Mouse (Mus musculus) stomach, embryonic 16.5 days (tissue): ENCODE results near the gene Ppp1r14a. TPM values are rescaled to one million over a fixed set of nuclear protein-coding genes. Genes with fewer than 3 reads are reported as not detected.

ENCODE experiments used
- ATAC-seq: fragments of 200-750 bp; cut with Nextera tagmentation; 2 replicates; pipeline ENCODE4 v1.8.0; 2017; ENCODE audit warnings: moderate number of reproducible peaks, moderate TSS enrichment; ENCODE audit not compliant: insufficient read depth, low FRiP score
- H3K27ac ChIP-seq: fragments of 300-500 bp; sonication (generic); 2 replicates; pipeline ENCODE4 v1.5.1; 2014; ENCODE audit warnings: low read length
- H3K27me3 ChIP-seq: fragments of 300-500 bp; sonication (generic); 2 replicates; pipeline ENCODE4 v1.6.1; 2014; ENCODE audit warnings: low read length, control low read depth, mixed read lengths; ENCODE audit not compliant: control insufficient read depth, insufficient read depth
- H3K36me3 ChIP-seq: fragments of 300-500 bp; sonication (generic); 2 replicates; pipeline ENCODE4 v1.6.1; 2014; ENCODE audit warnings: low read length; ENCODE audit not compliant: control insufficient read depth, insufficient read depth
- H3K4me1 ChIP-seq: fragments of 300-500 bp; sonication (generic); 2 replicates; pipeline ENCODE4 v1.6.1; 2014; ENCODE audit warnings: low read length, control low read depth, mixed read lengths; ENCODE audit not compliant: control insufficient read depth, insufficient read depth
- H3K4me2 ChIP-seq: fragments of 300-500 bp; sonication (generic); 2 replicates; pipeline ENCODE4 v1.6.1; 2014; ENCODE audit warnings: low read depth, low read length, mixed read lengths
- H3K4me3 ChIP-seq: fragments of 300-500 bp; sonication (generic); replicated peaks from 2 replicates; pipeline ENCODE4 v1.5.1; 2014; ENCODE audit warnings: mild to moderate bottlenecking, low read length
- H3K9ac ChIP-seq: fragments of 300-500 bp; sonication (generic); 2 replicates; pipeline ENCODE4 v1.6.1; 2014; ENCODE audit warnings: low read length
- H3K9me3 ChIP-seq: fragments of 300-500 bp; sonication (generic); replicated peaks from 2 replicates; pipeline ENCODE4 v1.6.1; 2016; ENCODE audit warnings: low read length, control low read depth; ENCODE audit not compliant: control insufficient read depth
- WGBS: fragments of 180-500 bp; shearing (Covaris S2); extraction: QIAGEN DNeasy Blood & Tissue Kit; methylation state at CpG from one replicate; pipeline ENCODE4 v1.1.7; 2014; 5-methylcytosine and 5-hydroxymethylcytosine counted together
- polyA plus RNA-seq: library from polyadenylated mRNA; unstranded; fragments of >200 nt; fragmentation: Nextera tagmentation; extraction: Ambion mirVana; gene quantifications from 2 replicates; pipeline ENCODE4 v1.2.1, GENCODE M21; 2015

Ppp1r14a gene
- polyA plus RNA-seq, 1 experiment from 2014 or later, result 48.8 TPM

DNA sequence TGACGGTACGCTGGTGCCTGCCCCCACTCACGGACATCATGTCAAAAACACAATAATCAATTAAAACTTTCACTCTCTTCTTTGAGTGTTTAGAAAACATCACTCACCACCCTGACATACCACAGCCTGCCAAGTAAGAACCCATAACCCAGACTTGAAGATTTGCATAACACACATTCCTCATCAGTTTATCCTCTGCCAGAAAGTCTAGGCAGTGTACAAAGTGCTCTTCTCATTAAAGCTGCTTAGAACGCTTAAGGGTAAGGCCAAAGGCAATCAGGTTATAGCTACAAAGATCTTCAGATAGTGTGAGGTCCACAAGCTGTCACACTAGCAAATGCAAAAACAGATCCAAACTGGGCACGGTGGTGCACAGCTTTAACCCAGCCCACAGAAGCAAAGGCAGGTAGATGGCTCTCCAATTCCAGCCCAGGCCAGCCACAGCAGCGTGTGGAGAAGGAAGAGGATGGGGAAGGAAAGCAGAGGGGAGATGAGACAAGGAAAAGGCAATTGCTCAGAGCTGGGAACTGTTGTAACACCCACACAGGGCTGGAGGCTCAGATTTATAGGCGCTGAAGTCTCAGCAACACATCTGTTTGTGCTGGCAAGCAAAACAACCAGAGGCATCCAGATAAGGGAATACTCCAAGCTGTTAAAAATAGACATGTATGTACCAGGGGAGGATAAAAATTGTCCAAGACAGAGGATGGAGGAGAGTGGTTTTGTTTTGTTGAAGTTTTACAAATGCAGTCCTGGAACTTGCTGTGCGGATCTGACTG, 17.2 kb upstream of the Ppp1r14a start:
- 55% methylated on average over 8 of the region's 8 CpGs for WGBS
- Histone ChIP-seq H3K36me3 (no peaks in the 10 kb centered on the region), H3K4me1 (peaks cover 32% of the 10 kb centered on the region), H3K9ac (peak overlapping the region; percentile 4), H3K27me3 (no peaks in the 10 kb centered on the region), H3K9me3 (no peaks in the 10 kb centered on the region), H3K27ac (peak overlapping the region; percentile 39), H3K4me3 (no peak overlapping the region), H3K4me2 (no peak overlapping the region)
- peak; percentile 2; the same call in 1 of the 2 replicates for ATAC-seq

DNA sequence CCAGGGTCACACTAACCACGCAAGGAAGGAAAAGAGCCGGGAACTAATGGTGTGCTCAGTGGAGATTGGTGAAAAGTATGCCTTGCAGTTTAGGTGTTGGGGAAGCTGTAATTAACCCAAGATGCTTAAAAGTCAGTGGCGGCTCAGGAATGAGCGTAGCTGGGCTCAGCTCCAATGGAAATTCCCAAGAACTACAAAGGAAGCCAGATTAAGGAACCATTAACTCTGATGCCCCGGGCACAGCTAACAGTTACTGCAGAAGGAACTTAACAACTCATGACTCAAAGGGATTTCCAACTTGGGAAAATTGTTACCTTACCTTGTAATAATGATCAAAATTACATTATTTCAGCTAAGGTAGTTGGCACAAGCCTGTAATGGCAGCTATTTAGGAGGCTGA, 12.4 kb upstream of the Ppp1r14a start:
- Histone ChIP-seq H3K36me3 (no peaks in the 10 kb centered on the region), H3K9ac (no peak overlapping the region), H3K9me3 (no peaks in the 10 kb centered on the region), H3K4me1 (peaks cover 11% of the 10 kb centered on the region; the same call in 1 of the 2 replicates), H3K27ac (no peak overlapping the region), H3K27me3 (0 out of 2 replicates have a peak, but pooled peaks cover 3% of the 10 kb centered on the region), H3K4me3 (no peak overlapping the region), H3K4me2 (no peak overlapping the region)
- no peak for ATAC-seq
- WGBS, result 77% methylated on average over 5 of the region's 5 CpGs

DNA sequence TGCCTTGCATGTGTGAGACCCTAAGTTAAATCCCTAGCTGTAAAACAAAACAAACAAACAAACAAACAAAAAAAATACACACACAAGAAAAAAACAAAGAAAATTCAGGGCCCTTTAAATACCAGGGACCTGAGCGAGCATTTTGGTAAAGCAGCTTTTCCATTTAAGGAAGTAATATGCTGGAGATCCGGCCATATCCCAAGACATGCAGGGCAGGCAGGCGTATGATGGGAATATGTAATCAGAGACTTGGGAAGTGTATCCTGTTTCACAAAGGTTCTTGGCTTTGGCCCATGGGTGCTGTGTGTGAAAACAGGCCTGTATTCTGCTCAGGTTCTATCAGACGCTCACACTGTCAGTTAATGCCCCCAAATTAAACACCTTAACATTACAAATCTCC, 11.6 kb upstream of the Ppp1r14a start:
- Histone ChIP-seq H3K4me3 (no peak overlapping the region), H3K4me2 (no peak overlapping the region), H3K27me3 (peaks cover 8% of the 10 kb centered on the region; the same call in 1 of the 2 replicates), H3K36me3 (no peaks in the 10 kb centered on the region), H3K27ac (no peak overlapping the region), H3K9me3 (no peaks in the 10 kb centered on the region), H3K9ac (no peak overlapping the region), H3K4me1 (peaks cover 12% of the 10 kb centered on the region; the same call in 1 of the 2 replicates)
- WGBS, result 67% methylated on average over 4 of the region's 4 CpGs
- ATAC-seq, result no peak

DNA sequence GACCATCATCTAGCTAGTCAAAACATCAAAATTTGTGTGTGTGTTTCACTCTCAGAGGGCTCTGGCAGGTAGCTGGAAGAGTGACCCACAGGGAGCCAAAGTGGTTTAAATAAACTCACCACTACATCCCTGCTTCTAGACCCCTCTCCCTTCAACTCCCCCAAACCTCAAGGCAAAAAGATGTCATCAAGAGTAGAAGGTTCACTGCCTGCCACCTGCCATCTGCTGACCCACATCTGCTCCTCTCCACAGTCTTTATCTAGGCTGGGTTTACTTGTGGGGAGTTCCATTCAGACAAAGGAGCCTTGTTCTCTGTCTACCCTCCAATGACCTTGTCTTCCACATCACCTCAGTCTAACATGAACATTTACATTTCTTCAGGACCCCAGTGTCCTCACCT, 9.8 kb upstream of the Ppp1r14a start:
- no peaks in the 10 kb centered on the region for H3K36me3 ChIP-seq
- no peaks in the 10 kb centered on the region for H3K9me3 ChIP-seq
- H3K4me1 ChIP-seq, result peaks cover 12% of the 10 kb centered on the region; the same call in 1 of the 2 replicates
- H3K4me3 ChIP-seq, result peak overlapping the region; percentile 60
- peak overlapping the region; percentile 81 for H3K4me2 ChIP-seq
- ATAC-seq, result no peak
- peaks cover 9% of the 10 kb centered on the region; the same call in 1 of the 2 replicates for H3K27me3 ChIP-seq
- 0 out of 2 replicates have a peak overlapping the region, but pooled peaks have one; percentile 8 for H3K27ac ChIP-seq
- H3K9ac ChIP-seq, result peak overlapping the region; percentile 79; the same call in 1 of the 2 replicates

DNA sequence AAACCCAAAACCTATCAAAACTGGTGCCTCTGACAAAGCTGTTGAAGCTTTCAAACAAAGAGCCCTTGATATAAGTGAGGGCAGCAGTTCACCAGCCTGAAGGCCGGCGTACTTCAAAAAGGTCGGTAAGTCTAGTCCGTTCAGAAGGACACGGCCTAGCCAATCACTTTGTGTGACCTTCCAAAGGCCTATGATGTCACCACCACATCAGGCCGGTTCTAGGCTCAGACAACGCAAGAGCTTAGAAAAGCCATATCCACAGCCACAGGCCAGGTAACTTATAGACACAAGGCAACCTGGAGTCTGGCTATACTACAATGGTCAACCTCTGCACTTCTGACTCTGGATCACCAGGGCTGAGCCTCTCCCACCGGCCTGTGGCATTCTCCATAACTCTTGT, 9.2 kb upstream of the Ppp1r14a start:
- H3K27ac ChIP-seq, result peak overlapping the region; percentile 86

DNA sequence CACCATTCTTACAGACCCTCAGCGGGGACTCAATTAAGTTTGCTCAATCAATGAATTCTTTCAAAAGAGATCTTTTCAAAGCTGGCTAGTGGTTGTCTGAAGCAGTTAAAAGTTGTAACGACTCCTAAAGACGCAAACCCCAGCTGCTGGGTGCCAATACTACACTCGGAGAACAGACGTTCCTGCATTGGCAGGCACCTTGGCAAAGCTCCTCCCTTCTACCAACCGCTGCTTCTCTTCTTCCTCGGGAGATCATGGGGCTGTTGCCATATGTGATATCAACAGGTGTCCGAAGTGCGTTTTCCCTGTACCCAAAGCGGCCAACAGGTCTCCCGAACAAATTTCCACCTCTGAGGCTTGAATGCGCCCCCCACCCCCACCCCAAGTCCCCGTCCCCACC, 8.3 kb upstream of the Ppp1r14a start:
- Histone ChIP-seq H3K4me3 (peak overlapping the region; percentile 60), H3K9me3 (no peaks in the 10 kb centered on the region), H3K9ac (peak overlapping the region; percentile 79), H3K36me3 (no peaks in the 10 kb centered on the region), H3K4me2 (peak overlapping the region; percentile 81), H3K27me3 (peaks cover 9% of the 10 kb centered on the region; the same call in 1 of the 2 replicates), H3K4me1 (peaks cover 9% of the 10 kb centered on the region; the same call in 1 of the 2 replicates), H3K27ac (peak overlapping the region; percentile 86)
- WGBS, result 11% methylated on average over 13 of the region's 13 CpGs
- ATAC-seq, result no peak

More for the DNA sequence above, 9.2 kb upstream of the Ppp1r14a start:
- H3K9ac ChIP-seq, result peak overlapping the region; percentile 79; the same call in 1 of the 2 replicates
- peak overlapping the region; percentile 81 for H3K4me2 ChIP-seq
- H3K27me3 ChIP-seq, result peaks cover 9% of the 10 kb centered on the region; the same call in 1 of the 2 replicates
- peaks cover 9% of the 10 kb centered on the region; the same call in 1 of the 2 replicates for H3K4me1 ChIP-seq
- peak overlapping the region; percentile 60 for H3K4me3 ChIP-seq
- no peak for ATAC-seq
- 40% methylated on average over 8 of the region's 8 CpGs for WGBS
- no peaks in the 10 kb centered on the region for H3K36me3 ChIP-seq
- H3K9me3 ChIP-seq, result no peaks in the 10 kb centered on the region

DNA sequence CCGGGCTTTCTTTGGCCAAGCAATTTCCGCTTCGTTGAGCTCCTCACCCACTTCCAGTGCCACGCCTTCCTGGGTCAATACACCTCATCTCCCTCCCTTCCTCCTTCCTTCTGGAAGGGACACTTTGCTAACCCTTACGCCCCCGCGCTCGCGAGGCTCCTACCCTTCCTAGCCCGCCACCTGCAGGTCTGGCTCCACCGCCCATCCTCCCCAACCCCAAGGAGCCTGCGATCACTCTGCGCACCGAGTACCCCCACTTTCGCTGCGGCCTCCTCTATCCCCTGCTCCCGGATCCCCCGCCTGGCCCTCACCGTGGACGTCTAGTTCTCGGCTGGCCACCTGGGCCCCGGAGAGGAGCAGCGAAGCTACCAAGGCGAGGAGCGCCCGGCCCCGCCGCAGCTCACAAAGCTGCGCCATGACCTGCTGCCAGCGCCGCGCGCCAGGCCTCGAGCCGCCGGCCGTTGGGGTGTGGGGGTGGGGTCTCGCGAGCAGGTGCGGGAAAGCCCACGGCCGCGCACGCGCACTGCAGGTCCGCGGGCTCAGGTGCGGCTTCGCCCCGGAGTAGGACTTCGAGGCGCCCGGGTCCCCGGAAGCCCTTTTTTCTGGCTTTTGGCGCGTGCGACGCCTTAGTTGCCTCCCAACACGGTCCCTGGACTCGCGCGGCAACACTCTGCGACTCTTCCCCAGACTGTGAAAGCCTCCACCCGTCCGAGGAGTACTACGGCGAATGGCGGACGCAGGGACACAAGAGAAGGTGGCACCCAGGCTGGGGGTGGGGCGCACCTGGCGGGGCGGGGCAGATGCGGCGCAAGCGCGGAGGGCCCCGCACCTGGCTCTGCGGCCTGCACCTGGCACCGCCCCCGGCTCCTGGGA, 7.7 kb upstream of the Ppp1r14a start, which contains the start of gene Spint2:
Spint2 (minus strand) TSS at position 712 of the 873 bp plus-strand sequence.
- H3K4me3 ChIP-seq, result peak within 1 kb of the TSS; percentile 60
- peak; percentile 92 for ATAC-seq
- WGBS, result under 1% methylated on average over 80 of the region's 80 CpGs
- H3K9ac ChIP-seq, result peak within 1 kb of the TSS; percentile 79
- H3K4me2 ChIP-seq, result peak within 1 kb of the TSS; percentile 81
- no peaks in the 10 kb centered on the region for H3K36me3 ChIP-seq
- H3K27ac ChIP-seq, result peak within 1 kb of the TSS; percentile 86
- peaks cover 7% of the 10 kb centered on the region; the same call in 1 of the 2 replicates for H3K4me1 ChIP-seq
- no peaks in the 10 kb centered on the region for H3K9me3 ChIP-seq
- peaks cover 9% of the 10 kb centered on the region; the same call in 1 of the 2 replicates for H3K27me3 ChIP-seq

DNA sequence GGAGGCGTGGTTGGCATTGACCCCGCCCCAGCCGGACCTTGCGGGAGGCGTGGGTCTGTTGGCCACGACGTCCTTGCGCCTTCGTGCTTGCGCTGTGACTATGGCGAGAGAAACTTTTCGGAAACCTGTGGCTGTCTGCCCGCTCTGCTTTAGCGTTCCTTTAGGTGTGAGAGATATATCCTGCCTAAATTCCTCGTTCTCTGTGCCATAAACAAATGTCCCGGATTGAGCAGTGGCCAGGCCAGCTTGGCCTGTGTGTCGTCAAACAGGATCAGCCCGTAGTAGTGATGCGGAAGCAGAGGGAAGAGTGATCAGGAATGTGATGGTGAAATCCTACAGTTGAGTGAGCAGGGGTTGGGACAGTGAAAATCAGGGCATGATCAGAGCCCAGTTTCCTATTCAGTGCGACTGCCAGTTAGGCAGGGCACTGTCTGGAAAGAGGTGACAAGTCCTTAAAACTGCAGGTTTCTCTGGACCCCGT, 7.0 kb upstream of the Ppp1r14a start:
- Histone ChIP-seq H3K27me3 (peaks cover 9% of the 10 kb centered on the region; the same call in 1 of the 2 replicates), H3K36me3 (no peaks in the 10 kb centered on the region), H3K9me3 (no peaks in the 10 kb centered on the region), H3K4me3 (peak overlapping the region; percentile 60), H3K4me2 (peak overlapping the region; percentile 81), H3K4me1 (peaks cover 6% of the 10 kb centered on the region; the same call in 1 of the 2 replicates), H3K9ac (peak overlapping the region; percentile 79), H3K27ac (peak overlapping the region; percentile 86)
- ATAC-seq, result peak; percentile 59
- WGBS, result 8% methylated on average over 21 of the region's 21 CpGs
